Mouse (Mus musculus) kidney, adult 11 months (tissue): ENCODE measurements around the gene Zrsr2.

ENCODE experiments used
- DNase-seq: peaks from one replicate; pipeline ENCODE4 v3.0.0; 2022

Zrsr2 gene

GRCm38 (mm10) chrX:163958467-163958875 is at the start of gene Zrsr2:
TSS of gene Zrsr2 (minus strand) at chrX:163958661.
- peak; percentile 86 for DNase-seq

- no peak for DNase-seq
Observed at GRCm38 (mm10) chrX:164004809-164005208, 46.3 kb upstream of the Zrsr2 start.

- DNase-seq = no peak
Observed at GRCm38 (mm10) chrX:163999848-164000247, 41.4 kb upstream of the Zrsr2 start.

GRCm38 (mm10) chrX:163996754-163997153 is 38.3 kb upstream of the Zrsr2 start:
- DNase-seq = no peak

GRCm38 (mm10) chrX:163987718-163988374 is 29.4 kb upstream of the Zrsr2 start:
- no peak for DNase-seq

GRCm38 (mm10) chrX:163982129-163982528 is 23.7 kb upstream of the Zrsr2 start:
- no peak for DNase-seq

- DNase-seq = no peak
Observed at GRCm38 (mm10) chrX:163981500-163981899, 23.0 kb upstream of the Zrsr2 start.

- no peak for DNase-seq
Observed at GRCm38 (mm10) chrX:163981092-163981491, 22.6 kb upstream of the Zrsr2 start.

- DNase-seq = no peak
Observed at GRCm38 (mm10) chrX:163957803-163958466, 526 bp downstream of the Zrsr2 start.

GRCm38 (mm10) chrX:163957381-163957780 is 1.1 kb downstream of the Zrsr2 start:
- no peak for DNase-seq

GRCm38 (mm10) chrX:163951618-163952017 is 6.8 kb downstream of the Zrsr2 start:
- no peak for DNase-seq

- DNase-seq = no peak
Observed at GRCm38 (mm10) chrX:163944381-163944780, 14.1 kb downstream of the Zrsr2 start.

- no peak for DNase-seq
Observed at GRCm38 (mm10) chrX:163938587-163938986, 19.9 kb downstream of the Zrsr2 start.

GRCm38 (mm10) chrX:163934731-163935130 is 23.7 kb downstream of the Zrsr2 start:
- no peak for DNase-seq

GRCm38 (mm10) chrX:163929550-163929949 is 28.9 kb downstream of the Zrsr2 start:
- DNase-seq = no peak

- no peak for DNase-seq
Observed at GRCm38 (mm10) chrX:163912791-163913190, 45.7 kb downstream of the Zrsr2 start.

- peak; percentile 6 for DNase-seq
Observed at GRCm38 (mm10) chrX:163909381-163909780, 49.1 kb downstream of the Zrsr2 start.

GRCm38 (mm10) chrX:163908337-163909250 is 49.9 kb downstream of the Zrsr2 start, which contains the start of gene Ap1s2:
TSS of gene Ap1s2 (plus strand) at chrX:163909017.
- DNase-seq = peak; percentile 96

- DNase-seq = no peak
Observed at GRCm38 (mm10) chrX:163908003-163908336, 50.5 kb downstream of the Zrsr2 start.

- no peak for DNase-seq
Observed at GRCm38 (mm10) chrX:163906861-163907260, 51.6 kb downstream of the Zrsr2 start.

- DNase-seq = no peak
Observed at GRCm38 (mm10) chrX:163899431-163900020, 58.9 kb downstream of the Zrsr2 start.

GRCm38 (mm10) chrX:163897354-163897753 is 61.1 kb downstream of the Zrsr2 start:
- no peak for DNase-seq

GRCm38 (mm10) chrX:163885539-163885981 is 72.9 kb downstream of the Zrsr2 start:
- no peak for DNase-seq
